Mouse (Mus musculus) MEL (cell line): Measurements from ENCODE around the gene Nrp1.

Source experiments
- CHD2 ChIP-seq: IDR thresholded peaks from 2 replicates; pipeline ENCODE4 v1.6.1; 2011; ENCODE audit warnings: low read length, improper control_type of control experiment
- CTCF ChIP-seq, 3 experiments: IDR thresholded peaks in 2 of 3; conservative IDR thresholded peaks in 1 of 3; 2 replicates each; pipeline ENCODE4 v1.5.1; 2011 to 2012; ENCODE audit warnings: low read length in 3 of 3, low read depth in 2 of 3, mild to moderate bottlenecking in 2 of 3, improper control_type of control experiment in 1 of 3, inconsistent platforms in 1 of 3, mixed read lengths in 1 of 3, moderate library complexity in 1 of 3; ENCODE audit not compliant: control insufficient read depth in 1 of 3, insufficient read depth in 1 of 3, poor library complexity in 1 of 3, severe bottlenecking in 1 of 3
- KAT2A ChIP-seq: conservative IDR thresholded peaks from 2 replicates; pipeline ENCODE4 v1.6.1; 2012; ENCODE audit warnings: low read depth, low read length, improper control_type of control experiment, inconsistent platforms
- MAFK ChIP-seq: IDR thresholded peaks from 2 replicates; pipeline ENCODE4 v1.6.1; 2011; ENCODE audit warnings: low read depth, mild to moderate bottlenecking, low read length, improper control_type of control experiment, borderline replicate concordance
- MAZ ChIP-seq: IDR thresholded peaks from 2 replicates; pipeline ENCODE4 v1.6.1; 2012; ENCODE audit warnings: low read depth, mild to moderate bottlenecking, inconsistent platforms, low read length, improper control_type of control experiment
- POLR2A ChIP-seq, 2 experiments: IDR thresholded peaks; 2 replicates each; pipeline ENCODE4 v1.6.1; 2011 to 2012; ENCODE audit warnings: low read length in 2 of 2, mild to moderate bottlenecking in 2 of 2, control low read depth in 1 of 2, improper control_type of control experiment in 1 of 2, low read depth in 1 of 2, moderate library complexity in 1 of 2; ENCODE audit not compliant: control insufficient read depth in 1 of 2, insufficient read depth in 1 of 2, poor library complexity in 1 of 2
- POLR2AphosphoS2 ChIP-seq: IDR thresholded peaks from 2 replicates; pipeline ENCODE4 v1.6.1; 2011; ENCODE audit warnings: low read length, improper control_type of control experiment
- RAD21 ChIP-seq: IDR thresholded peaks from 2 replicates; pipeline ENCODE4 v1.6.1; 2011; ENCODE audit warnings: mild to moderate bottlenecking, low read depth, low read length, improper control_type of control experiment
- SMC3 ChIP-seq: IDR thresholded peaks from 2 replicates; pipeline ENCODE4 v1.6.1; 2011; ENCODE audit warnings: low read depth, low read length, improper control_type of control experiment
- UBTF ChIP-seq: IDR thresholded peaks from 2 replicates; pipeline ENCODE4 v1.6.1; 2012; ENCODE audit warnings: low read depth, mild to moderate bottlenecking, inconsistent platforms, low read length, improper control_type of control experiment, moderate library complexity, borderline replicate concordance; ENCODE audit not compliant: insufficient read depth
- USF1 ChIP-seq: IDR thresholded peaks from 2 replicates; pipeline ENCODE4 v1.6.1; 2014; ENCODE audit warnings: low read depth, mild to moderate bottlenecking, inconsistent platforms, low read length, improper control_type of control experiment, moderate library complexity
- USF2 ChIP-seq, 2 experiments: IDR thresholded peaks; 2 replicates each; pipeline ENCODE4 v1.6.1; 2011 to 2012; ENCODE audit warnings: improper control_type of control experiment in 2 of 2, low read length in 2 of 2, borderline replicate concordance in 1 of 2, inconsistent platforms in 1 of 2, low read depth in 1 of 2, mild to moderate bottlenecking in 1 of 2; ENCODE audit not compliant: insufficient read depth in 1 of 2

DNA sequence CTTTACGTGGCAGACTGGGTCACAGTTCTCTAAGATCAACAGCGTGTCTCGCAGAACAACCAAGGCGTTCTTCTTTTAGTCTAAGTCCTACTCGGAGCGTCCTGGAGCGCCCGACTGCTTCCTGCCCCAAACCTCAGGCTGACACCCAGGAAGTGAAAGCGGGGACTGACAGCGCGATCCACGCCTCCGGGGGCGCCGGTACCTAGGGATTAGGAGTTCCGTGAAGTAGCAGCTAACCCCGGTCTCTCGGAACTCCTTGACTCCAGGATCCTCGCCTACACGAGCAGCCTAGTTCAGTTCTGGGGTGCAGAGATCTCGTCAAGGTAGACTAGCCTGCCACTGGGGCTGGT, at the start of gene Nrp1:
- TF ChIP-seq KAT2A (no peak), CTCF (IDR thresholded peaks at IDR 0.05 in 2 of 3, conservative IDR thresholded peaks at IDR 0.05 in 1 of 3; ENCODE audit: control insufficient read depth in 1 of 3, insufficient read depth in 1 of 3, low read depth in 2 of 3, low read length in 3 of 3, poor library complexity in 1 of 3, severe bottlenecking in 1 of 3) (no peak), POLR2A (IDR thresholded peaks at IDR 0.05; ENCODE audit: control insufficient read depth in 1 of 2, insufficient read depth in 1 of 2, low read depth in 1 of 2, low read length in 2 of 2, poor library complexity in 1 of 2) (no peak), CHD2 (no peak), RAD21 (no peak), UBTF (no peak), USF1 (no peak), SMC3 (no peak), POLR2AphosphoS2 (no peak), USF2 (IDR thresholded peaks at IDR 0.05; ENCODE audit: borderline replicate concordance in 1 of 2, insufficient read depth in 1 of 2, low read depth in 1 of 2, low read length in 2 of 2) (no peak), MAFK (no peak), MAZ (no peak)
